14 mouse cellular contexts compared by ENCODE assay signal in genomic region chr11:88401333-88401732, GRCm38 (mm10).
DNase-seq lines count a peak whose midpoint lies in the region; ATAC-seq lines count a peak whose summit lies in the region.
"Had no signal": no experiment of that assay in that cellular context is flagged by ENCODE, and none has a peak within 500 bp of the region (broad histone marks: within the 10 kb centered on the region; RNA-seq: fewer than 3 reads in every experiment).

No protein-coding gene starts in this region.

- 86% methylated on average over 6 of the region's 6 CpGs for WGBS in heart, embryonic 10.5 days
- 77% methylated on average over 6 of the region's 6 CpGs for WGBS in neural tube, embryonic 11.5 days
- 41% methylated on average over 6 of the region's 6 CpGs for WGBS in hindbrain, embryonic 13.5 days
- WGBS in neural tube, embryonic 12.5 days = 66% methylated on average over 6 of the region's 6 CpGs

- H3K4me3 ChIP-seq in heart, embryonic 10.5 days = no peak overlapping the region
- H3K4me3 ChIP-seq in neural tube, embryonic 11.5 days (ENCODE audit: low read depth, low read length) = no peak overlapping the region
- H3K4me3 ChIP-seq in hindbrain, embryonic 13.5 days = no peak overlapping the region
- H3K4me3 ChIP-seq in neural tube, embryonic 12.5 days = no peak overlapping the region
- H3K4me3 ChIP-seq: limb, embryonic 15.5 days had no signal

- ATAC-seq in neural tube, embryonic 11.5 days (ENCODE audit: insufficient read depth, low FRiP score, low TSS enrichment) = no peak
- ATAC-seq in hindbrain, embryonic 13.5 days (ENCODE audit: low FRiP score) = no peak
- peak; percentile 51 for ATAC-seq in neural tube, embryonic 12.5 days (ENCODE audit: low FRiP score, low read depth)

- H3K27ac ChIP-seq in heart, embryonic 10.5 days = peak overlapping the region; percentile 47; the same call in 1 of the 2 replicates
- H3K27ac ChIP-seq in neural tube, embryonic 11.5 days (ENCODE audit: low read depth, low read length) = 0 out of 2 replicates have a peak overlapping the region, but pooled peaks have one; percentile 35
- H3K27ac ChIP-seq in hindbrain, embryonic 13.5 days = peak overlapping the region; percentile 94
- no peak overlapping the region; the same call in 1 of the 2 replicates for H3K27ac ChIP-seq in neural tube, embryonic 12.5 days
- H3K27ac ChIP-seq: limb, embryonic 15.5 days had no signal

- H3K27me3 ChIP-seq in heart, embryonic 10.5 days (ENCODE audit: insufficient read depth, poor library complexity, severe bottlenecking) = no peaks in the 10 kb centered on the region
- no peaks in the 10 kb centered on the region for H3K27me3 ChIP-seq in neural tube, embryonic 11.5 days (ENCODE audit: control insufficient read depth, insufficient read depth, low read length)
- no peaks in the 10 kb centered on the region for H3K27me3 ChIP-seq in hindbrain, embryonic 13.5 days
- no peaks in the 10 kb centered on the region for H3K27me3 ChIP-seq in neural tube, embryonic 12.5 days (replicated peaks)
- H3K27me3 ChIP-seq: limb, embryonic 15.5 days had no signal

- H3K36me3 ChIP-seq in heart, embryonic 10.5 days = peaks cover 7% of the 10 kb centered on the region; the same call in 1 of the 2 replicates
- no peaks in the 10 kb centered on the region for H3K36me3 ChIP-seq in neural tube, embryonic 11.5 days (ENCODE audit: control insufficient read depth, insufficient read depth, low read length)
- H3K36me3 ChIP-seq in hindbrain, embryonic 13.5 days = no peaks in the 10 kb centered on the region
- H3K36me3 ChIP-seq in neural tube, embryonic 12.5 days = no peaks in the 10 kb centered on the region
- H3K36me3 ChIP-seq: limb, embryonic 15.5 days had no signal

- no peak for DNase-seq in heart, embryonic 10.5 days (ENCODE audit: low spot score)
- no peak for DNase-seq in heart, postnatal 36 days
- no peak for DNase-seq in neural tube, embryonic 11.5 days (ENCODE audit: low spot score)
- no peak for DNase-seq in neural tube, embryonic 10.5 days (ENCODE audit: extremely low spot score, low spot score)
- no peak for DNase-seq in left cerebral cortex, adult 9 months (ENCODE audit: low spot score in 2 of 2)
- DNase-seq in layer of hippocampus, postnatal 10 days (ENCODE audit: low spot score in 2 of 2) = no peak
- DNase-seq: cerebellum, adult 2 months; kidney, adult 18-20 months; lung, embryonic 14.5 days; right cerebral cortex, postnatal 25 days had no signal

- H3K9me3 ChIP-seq in heart, embryonic 10.5 days = no peaks in the 10 kb centered on the region
- H3K9me3 ChIP-seq in neural tube, embryonic 11.5 days (ENCODE audit: control insufficient read depth, low read length) = no peaks in the 10 kb centered on the region
- no peaks in the 10 kb centered on the region for H3K9me3 ChIP-seq in hindbrain, embryonic 13.5 days
- no peaks in the 10 kb centered on the region for H3K9me3 ChIP-seq in neural tube, embryonic 12.5 days
- H3K9me3 ChIP-seq: limb, embryonic 15.5 days; megakaryocyte, embryonic 14.5 days had no signal

- no peak overlapping the region for H3K9ac ChIP-seq in neural tube, embryonic 11.5 days (ENCODE audit: low read length)
- no peak overlapping the region for H3K9ac ChIP-seq in hindbrain, embryonic 13.5 days
- no peak overlapping the region for H3K9ac ChIP-seq in neural tube, embryonic 12.5 days
- H3K9ac ChIP-seq: limb, embryonic 15.5 days; lung, embryonic 14.5 days had no signal

- H3K4me2 ChIP-seq in neural tube, embryonic 11.5 days (ENCODE audit: low read depth) = no peak overlapping the region
- H3K4me2 ChIP-seq in hindbrain, embryonic 13.5 days = no peak overlapping the region
- no peak overlapping the region for H3K4me2 ChIP-seq in neural tube, embryonic 12.5 days (replicated peaks)
- H3K4me2 ChIP-seq: limb, embryonic 15.5 days; lung, embryonic 14.5 days had no signal

- peaks cover 73% of the 10 kb centered on the region for H3K4me1 ChIP-seq in heart, embryonic 10.5 days
- H3K4me1 ChIP-seq in neural tube, embryonic 11.5 days (ENCODE audit: control insufficient read depth, insufficient read depth, low read length) = peaks cover 41% of the 10 kb centered on the region
- H3K4me1 ChIP-seq in hindbrain, embryonic 13.5 days (replicated peaks) = peaks cover 81% of the 10 kb centered on the region
- H3K4me1 ChIP-seq in neural tube, embryonic 12.5 days = peaks cover 61% of the 10 kb centered on the region

- intact Hi-C loops in heart, postnatal 36 days (cut with DNase I) = no loop called here
